Mouse (Mus musculus): ENCODE measurements around the gene Ubp1.
A peak's percentile ranks its signal among the peaks of the same experiment; 100 is the strongest.
"Not testable (repeated sequence)": the region's sequence is repeated elsewhere in the genome, so short reads cannot be mapped to it uniquely, and the experiment has no call there.

Gene Ubp1

GRCm38 (mm10) chr9:113930534-113931374, at the start of gene Ubp1:
Gene Ubp1 (plus strand): TSS chr9:113930934.
- peak; percentile 98 to 99 for DNase-seq (ENCODE audit: inconsistent age in 2 of 2, low spot score in 1 of 2)

GRCm38 (mm10) chr9:113894903-113895302, 35.8 kb upstream of the Ubp1 start:
- DNase-seq (ENCODE audit: inconsistent age in 2 of 2, low spot score in 1 of 2), result no peak

GRCm38 (mm10) chr9:113903136-113903535, 27.6 kb upstream of the Ubp1 start:
- DNase-seq (ENCODE audit: inconsistent age in 2 of 2, low spot score in 1 of 2), result peak in 1 of 2 experiments; percentile 27

GRCm38 (mm10) chr9:113904315-113904714, 26.4 kb upstream of the Ubp1 start:
- not testable (repeated sequence) for DNase-seq (ENCODE audit: inconsistent age in 2 of 2, low spot score in 1 of 2)

GRCm38 (mm10) chr9:113915789-113916188, 14.9 kb upstream of the Ubp1 start:
- no peak for DNase-seq (ENCODE audit: inconsistent age in 2 of 2, low spot score in 1 of 2)

- DNase-seq (ENCODE audit: inconsistent age in 2 of 2, low spot score in 1 of 2), result no peak
Measured at GRCm38 (mm10) chr9:113922677-113923076, 8.1 kb upstream of the Ubp1 start.

- no peak for DNase-seq (ENCODE audit: inconsistent age in 2 of 2, low spot score in 1 of 2)
Measured at GRCm38 (mm10) chr9:113924883-113925282, 5.9 kb upstream of the Ubp1 start.

- DNase-seq (ENCODE audit: inconsistent age in 2 of 2, low spot score in 1 of 2), result no peak
Measured at GRCm38 (mm10) chr9:113928591-113928990, 2.1 kb upstream of the Ubp1 start.

GRCm38 (mm10) chr9:113929676-113930075, 1.1 kb upstream of the Ubp1 start:
- peak; percentile 20 to 58 for DNase-seq (ENCODE audit: inconsistent age in 2 of 2, low spot score in 1 of 2)

GRCm38 (mm10) chr9:113931375-113932099, 803 bp downstream of the Ubp1 start:
- peak; percentile 68 to 80 for DNase-seq (ENCODE audit: inconsistent age in 2 of 2, low spot score in 1 of 2)

- no peak for DNase-seq (ENCODE audit: inconsistent age in 2 of 2, low spot score in 1 of 2)
Measured at GRCm38 (mm10) chr9:113932100-113932470, 1.4 kb downstream of the Ubp1 start.

GRCm38 (mm10) chr9:113932501-113932900, 1.8 kb downstream of the Ubp1 start:
- peak; percentile 29 to 80 for DNase-seq (ENCODE audit: inconsistent age in 2 of 2, low spot score in 1 of 2)

GRCm38 (mm10) chr9:113935638-113936037, 4.9 kb downstream of the Ubp1 start:
- no peak for DNase-seq (ENCODE audit: inconsistent age in 2 of 2, low spot score in 1 of 2)

GRCm38 (mm10) chr9:113939063-113939850, 8.5 kb downstream of the Ubp1 start:
- DNase-seq (ENCODE audit: inconsistent age in 2 of 2, low spot score in 1 of 2), result no peak

GRCm38 (mm10) chr9:113941103-113941805, 10.5 kb downstream of the Ubp1 start:
- DNase-seq (ENCODE audit: inconsistent age in 2 of 2, low spot score in 1 of 2), result no peak

GRCm38 (mm10) chr9:113943372-113943771, 12.6 kb downstream of the Ubp1 start:
- DNase-seq (ENCODE audit: inconsistent age in 2 of 2, low spot score in 1 of 2), result no peak

- DNase-seq (ENCODE audit: inconsistent age in 2 of 2, low spot score in 1 of 2), result no peak
Measured at GRCm38 (mm10) chr9:113947216-113947615, 16.5 kb downstream of the Ubp1 start.

GRCm38 (mm10) chr9:113957777-113958176, 27.0 kb downstream of the Ubp1 start:
- no peak for DNase-seq (ENCODE audit: inconsistent age in 2 of 2, low spot score in 1 of 2)

GRCm38 (mm10) chr9:113963718-113964117, 33.0 kb downstream of the Ubp1 start:
- DNase-seq (ENCODE audit: inconsistent age in 2 of 2, low spot score in 1 of 2), result no peak

- DNase-seq (ENCODE audit: inconsistent age in 2 of 2, low spot score in 1 of 2), result no peak
Measured at GRCm38 (mm10) chr9:113964415-113964814, 33.7 kb downstream of the Ubp1 start.

- no peak for DNase-seq (ENCODE audit: inconsistent age in 2 of 2, low spot score in 1 of 2)
Measured at GRCm38 (mm10) chr9:113966838-113967237, 36.1 kb downstream of the Ubp1 start.
